Mouse (Mus musculus) stomach, embryonic 15.5 days (tissue): ENCODE results near the gene Asb6. TPM values are rescaled to one million over a fixed set of nuclear protein-coding genes. Genes with fewer than 3 reads are reported as not detected.

ENCODE experiments used
- ATAC-seq: fragments of 200-750 bp; cut with Nextera tagmentation; 2 replicates; pipeline ENCODE4 v1.8.0; 2017; ENCODE audit warnings: low read depth, moderate number of reproducible peaks, moderate TSS enrichment; ENCODE audit not compliant: insufficient read depth, low FRiP score
- H3K27ac ChIP-seq: fragments of 300-500 bp; sonication (generic); 2 replicates; pipeline ENCODE4 v1.5.1; 2015; ENCODE audit warnings: mild to moderate bottlenecking, inconsistent platforms
- H3K27me3 ChIP-seq: fragments of 300-500 bp; sonication (generic); replicated peaks from 2 replicates; pipeline ENCODE4 v1.6.1; 2015; ENCODE audit warnings: inconsistent platforms
- H3K36me3 ChIP-seq: fragments of 300-500 bp; sonication (generic); 2 replicates; pipeline ENCODE4 v1.6.1; 2015; ENCODE audit warnings: inconsistent platforms
- H3K4me1 ChIP-seq: fragments of 300-500 bp; sonication (generic); 2 replicates; pipeline ENCODE4 v1.6.1; 2015; ENCODE audit warnings: inconsistent platforms
- H3K4me2 ChIP-seq: fragments of 300-500 bp; sonication (generic); 2 replicates; pipeline ENCODE4 v1.6.1; 2015; ENCODE audit warnings: mild to moderate bottlenecking, inconsistent platforms
- H3K4me3 ChIP-seq: fragments of 300-500 bp; sonication (generic); replicated peaks from 2 replicates; pipeline ENCODE4 v1.5.1; 2015; ENCODE audit warnings: inconsistent platforms
- H3K9ac ChIP-seq: fragments of 300-500 bp; sonication (generic); 2 replicates; pipeline ENCODE4 v1.6.1; 2015; ENCODE audit warnings: inconsistent platforms
- H3K9me3 ChIP-seq: fragments of 300-500 bp; sonication (generic); 2 replicates; pipeline ENCODE4 v1.6.1; 2016; ENCODE audit warnings: inconsistent platforms
- WGBS: fragments of 180-500 bp; shearing (Covaris S2); methylation state at CpG from one replicate; pipeline ENCODE4 v1.1.7; 2015; 5-methylcytosine and 5-hydroxymethylcytosine counted together
- polyA plus RNA-seq: library from polyadenylated mRNA; unstranded; fragments of >200 nt; fragmentation: Nextera tagmentation; extraction: Ambion mirVana; gene quantifications from 2 replicates; pipeline ENCODE4 v1.2.1, GENCODE M21; 2015

Asb6 gene
- polyA plus RNA-seq, 1 experiment from 2014 or later = 30.1 TPM

- no peak overlapping the region for H3K4me2 ChIP-seq
- no peak overlapping the region for H3K4me3 ChIP-seq
- peaks cover 14% of the 10 kb centered on the region for H3K4me1 ChIP-seq
- no peaks in the 10 kb centered on the region for H3K9me3 ChIP-seq
- H3K36me3 ChIP-seq = peaks cover 15% of the 10 kb centered on the region
- H3K9ac ChIP-seq = no peak overlapping the region
- 34% methylated on average over 5 of the region's 5 CpGs for whole genome bisulfite sequencing
- H3K27ac ChIP-seq = no peak overlapping the region
- no peak for ATAC-seq
- H3K27me3 ChIP-seq = no peaks in the 10 kb centered on the region
These were observed 818 bp downstream of the Asb6 start for GRCm38 (mm10) chr2:30829315-30829714.

DNA sequence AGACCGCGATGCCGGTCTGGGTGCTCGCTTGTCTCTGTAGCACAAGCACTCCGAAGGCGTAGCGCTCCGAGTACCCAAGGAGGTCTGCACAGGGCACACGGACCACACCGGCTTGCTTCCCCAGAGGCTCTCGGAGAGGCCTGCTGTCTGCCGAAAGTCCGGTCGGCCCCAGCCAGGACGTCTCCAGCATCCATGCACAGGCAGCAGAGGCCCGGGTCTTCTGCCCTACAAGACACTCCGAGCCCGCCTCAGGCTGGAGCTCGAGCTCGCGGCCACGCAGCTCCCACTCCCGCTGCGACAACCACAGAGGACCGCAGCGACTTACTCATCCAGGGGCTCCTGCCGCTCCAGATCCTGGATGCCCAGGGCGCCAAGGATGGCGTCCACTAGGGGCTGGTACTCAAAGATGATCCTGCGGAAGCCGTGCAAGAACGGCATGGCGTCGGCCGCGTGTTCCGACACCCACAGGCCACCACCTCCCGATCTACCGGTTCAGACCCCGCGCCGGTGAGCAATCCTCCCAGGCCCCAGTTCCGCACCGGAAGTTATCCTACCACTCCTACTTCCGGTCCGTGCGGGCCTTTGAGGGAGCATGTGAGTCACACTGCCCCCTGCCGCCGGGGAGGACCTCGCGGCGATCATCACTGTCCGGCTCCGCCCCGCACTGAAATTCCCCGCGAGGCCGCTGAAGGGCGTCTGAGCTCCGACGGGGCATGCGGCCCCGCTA lies 2.2 kb downstream of the Asb6 start:
- H3K9ac ChIP-seq = peak overlapping the region; percentile 92
- H3K4me2 ChIP-seq = peak overlapping the region; percentile 93
- H3K27me3 ChIP-seq = no peaks in the 10 kb centered on the region
- peak overlapping the region; percentile 69 for H3K27ac ChIP-seq
- H3K36me3 ChIP-seq = peaks cover 28% of the 10 kb centered on the region
- ATAC-seq = peak; percentile 84
- H3K4me3 ChIP-seq = peak overlapping the region; percentile 98
- no peaks in the 10 kb centered on the region for H3K9me3 ChIP-seq
- peaks cover 27% of the 10 kb centered on the region for H3K4me1 ChIP-seq
- WGBS = under 1% methylated on average over 63 of the region's 63 CpGs

DNA sequence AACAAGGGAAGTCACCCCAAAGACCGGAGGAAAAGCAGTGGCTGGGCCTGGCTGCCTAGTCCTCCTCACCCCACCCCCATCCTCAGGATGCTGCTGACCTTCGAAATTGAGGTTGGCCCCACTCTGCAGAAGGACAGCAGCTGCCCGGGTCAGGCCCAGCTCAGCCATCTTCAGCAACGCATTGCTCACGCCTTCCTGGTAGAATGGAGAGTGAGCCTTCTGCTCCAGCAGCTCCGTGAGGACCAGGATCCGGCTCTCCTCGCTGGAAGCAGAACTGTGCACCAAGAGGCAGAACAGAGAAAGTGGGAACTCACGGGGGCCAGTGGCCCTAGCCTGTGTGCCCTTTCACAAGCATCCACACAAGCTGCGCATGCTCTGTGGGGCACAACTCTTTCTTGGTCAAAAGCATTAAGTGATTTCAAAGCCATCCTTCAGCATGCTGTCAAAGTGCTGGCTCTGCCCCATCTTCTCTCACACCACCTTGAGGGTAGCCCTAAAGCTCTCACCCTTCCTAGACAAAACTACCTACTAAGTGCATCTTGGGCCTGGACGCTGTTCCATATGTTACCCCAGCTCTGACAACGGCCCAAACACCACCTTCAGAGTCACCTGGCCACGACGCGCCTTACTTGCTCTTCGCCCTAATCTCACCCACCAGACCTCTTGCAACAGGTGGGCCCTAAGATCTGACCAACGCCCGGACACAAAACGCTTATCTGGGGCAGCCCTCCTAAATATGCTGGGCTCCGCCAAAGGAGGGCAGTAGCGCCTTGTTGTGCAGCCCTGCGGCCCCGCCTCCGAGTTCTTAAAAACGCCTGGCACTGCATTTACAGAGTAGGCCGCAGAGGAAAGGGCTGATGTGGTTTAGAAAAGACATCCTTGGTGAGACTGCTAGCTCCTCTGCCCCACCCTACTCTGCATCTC lies 3.0 kb downstream of the Asb6 start:
- Histone ChIP-seq H3K9ac (peak overlapping the region; percentile 92), H3K4me3 (peak overlapping the region; percentile 98), H3K27ac (peak overlapping the region; percentile 69), H3K4me2 (peak overlapping the region; percentile 93), H3K4me1 (peaks cover 34% of the 10 kb centered on the region), H3K9me3 (no peaks in the 10 kb centered on the region), H3K27me3 (no peaks in the 10 kb centered on the region), H3K36me3 (peaks cover 35% of the 10 kb centered on the region)
- peak; percentile 25 for ATAC-seq
- 30% methylated on average over 26 of the region's 26 CpGs for WGBS

DNA sequence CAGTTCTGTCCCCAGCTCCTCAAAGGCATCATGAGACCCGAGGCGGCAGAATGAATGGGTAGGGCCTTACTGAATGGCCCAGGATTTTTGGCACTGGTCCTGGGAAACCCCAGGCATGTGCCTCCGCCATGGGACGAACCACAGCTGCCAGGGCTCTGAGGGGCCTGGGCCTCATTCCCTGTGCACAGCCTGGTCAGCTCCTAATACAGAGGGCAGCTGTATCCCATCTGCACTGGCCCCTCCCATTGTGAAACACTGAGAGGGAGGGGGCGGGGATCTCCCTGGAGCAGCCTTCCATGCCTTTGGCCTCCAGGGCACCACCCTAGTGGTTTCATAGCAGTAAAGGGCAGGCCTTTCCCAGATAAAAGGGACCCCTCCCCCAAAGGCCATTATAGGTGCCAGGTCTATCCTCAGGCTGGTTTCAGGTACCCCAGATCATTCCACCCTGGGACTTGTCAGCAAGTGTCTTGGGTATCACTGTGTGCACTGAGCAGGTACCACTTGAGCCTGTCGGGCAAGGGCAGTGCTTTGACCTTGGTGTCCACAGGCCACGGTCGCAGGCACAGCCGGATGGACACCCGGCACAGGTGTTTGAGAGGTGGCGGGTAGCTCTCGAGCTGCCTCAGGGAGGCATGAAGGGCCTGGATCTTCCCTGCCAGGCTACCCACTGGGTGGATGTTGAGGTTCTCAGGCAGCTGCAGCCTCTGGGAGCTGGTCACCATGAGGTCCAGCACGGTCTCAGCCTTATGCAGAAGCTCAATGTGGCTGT lies 6.6 kb downstream of the Asb6 start:
- WGBS = 61% methylated on average over 13 of the region's 13 CpGs
- peak; percentile 56 for ATAC-seq
- H3K9ac ChIP-seq = no peak overlapping the region
- no peak overlapping the region for H3K4me3 ChIP-seq
- peaks cover 36% of the 10 kb centered on the region for H3K4me1 ChIP-seq
- peak overlapping the region; percentile 67 for H3K27ac ChIP-seq
- peak overlapping the region; percentile 8; the same call in 1 of the 2 replicates for H3K4me2 ChIP-seq
- H3K27me3 ChIP-seq = no peaks in the 10 kb centered on the region
- peaks cover 61% of the 10 kb centered on the region for H3K36me3 ChIP-seq
- H3K9me3 ChIP-seq = no peaks in the 10 kb centered on the region

- peaks cover 67% of the 10 kb centered on the region for H3K36me3 ChIP-seq
- no peak for ATAC-seq
These were observed 7.7 kb downstream of the Asb6 start for GRCm38 (mm10) chr2:30822460-30822859.

DNA sequence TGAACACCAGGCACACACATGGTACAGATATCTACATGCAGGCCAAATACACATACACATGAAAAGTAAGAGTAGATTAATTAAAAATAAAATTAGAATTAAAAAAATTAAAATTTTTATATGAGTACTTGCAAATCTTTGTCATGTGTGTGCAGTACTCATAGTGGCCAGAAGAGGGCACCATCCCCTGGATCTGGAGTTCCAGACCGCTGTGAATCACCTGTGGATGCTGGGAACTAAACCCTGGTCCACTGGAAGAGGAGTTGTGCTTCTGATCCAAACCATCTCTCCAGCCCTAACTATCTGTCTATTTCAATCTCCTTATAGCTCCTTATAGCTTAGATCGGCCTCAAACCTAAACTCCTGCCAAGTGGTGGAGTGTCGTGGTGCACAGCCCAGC lies 9.1 kb downstream of the Asb6 start:
- H3K27me3 ChIP-seq = no peaks in the 10 kb centered on the region
- H3K36me3 ChIP-seq = peaks cover 74% of the 10 kb centered on the region
- H3K4me3 ChIP-seq = no peak overlapping the region
- ATAC-seq = no peak
- H3K27ac ChIP-seq = no peak overlapping the region
- H3K4me2 ChIP-seq = no peak overlapping the region
- peaks cover 22% of the 10 kb centered on the region for H3K4me1 ChIP-seq
- no peak overlapping the region for H3K9ac ChIP-seq
- WGBS = 91% methylated on average over 3 of the region's 3 CpGs
- no peaks in the 10 kb centered on the region for H3K9me3 ChIP-seq

More at GRCm38 (mm10) chr2:30822460-30822859, 7.7 kb downstream of the Asb6 start:
- Histone ChIP-seq H3K4me2 (no peak overlapping the region), H3K27me3 (no peaks in the 10 kb centered on the region), H3K4me3 (no peak overlapping the region), H3K27ac (0 out of 2 replicates have a peak overlapping the region, but pooled peaks have one; percentile 67), H3K9ac (no peak overlapping the region), H3K9me3 (no peaks in the 10 kb centered on the region), H3K4me1 (peaks cover 34% of the 10 kb centered on the region)
- 85% methylated on average over 8 of the region's 8 CpGs for WGBS

GRCm38 (mm10) chr2:30819873-30820272 lies 10.3 kb downstream of the Asb6 start:
- Histone ChIP-seq H3K9ac (no peak overlapping the region), H3K27ac (no peak overlapping the region), H3K36me3 (peaks cover 72% of the 10 kb centered on the region), H3K4me2 (no peak overlapping the region), H3K9me3 (no peaks in the 10 kb centered on the region), H3K4me3 (no peak overlapping the region), H3K27me3 (no peaks in the 10 kb centered on the region), H3K4me1 (peaks cover 22% of the 10 kb centered on the region)
- no peak for ATAC-seq
- WGBS = 93% methylated on average over 5 of the region's 5 CpGs

DNA sequence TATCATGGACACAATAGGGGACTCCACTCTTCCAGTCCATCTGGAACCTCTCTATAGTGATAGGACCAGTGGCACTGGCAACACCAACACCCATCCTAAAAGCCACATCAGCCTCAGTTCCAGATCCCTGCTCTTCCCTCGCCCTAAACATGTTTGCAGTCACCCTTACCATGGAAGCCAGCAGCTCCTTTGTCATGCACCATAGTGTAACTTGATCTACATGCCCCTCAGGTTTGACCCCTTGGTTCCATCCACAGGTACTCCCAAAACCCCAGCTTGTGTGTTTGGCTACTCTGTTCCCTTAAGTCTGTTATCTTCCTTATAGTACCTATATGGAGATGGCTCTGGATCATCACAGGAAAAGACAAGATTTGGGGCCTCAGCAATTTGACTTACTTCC lies 13.8 kb downstream of the Asb6 start:
- Histone ChIP-seq H3K27me3 (no peaks in the 10 kb centered on the region), H3K4me2 (no peak overlapping the region), H3K9me3 (no peaks in the 10 kb centered on the region), H3K4me1 (no peaks in the 10 kb centered on the region), H3K4me3 (no peak overlapping the region), H3K27ac (no peak overlapping the region), H3K36me3 (peaks cover 51% of the 10 kb centered on the region), H3K9ac (no peak overlapping the region)
- WGBS = 92% methylated on average over 1 of the region's 1 CpGs
- no peak for ATAC-seq

- no peak overlapping the region for H3K4me3 ChIP-seq
- ATAC-seq = no peak
- WGBS = 80% methylated on average over 7 of the region's 7 CpGs
- H3K9me3 ChIP-seq = no peaks in the 10 kb centered on the region
- H3K36me3 ChIP-seq = peaks cover 11% of the 10 kb centered on the region
- no peak overlapping the region for H3K9ac ChIP-seq
- H3K4me2 ChIP-seq = no peak overlapping the region
- H3K4me1 ChIP-seq = peaks cover 11% of the 10 kb centered on the region
- H3K27ac ChIP-seq = no peak overlapping the region
- H3K27me3 ChIP-seq = no peaks in the 10 kb centered on the region
These were observed 19.6 kb downstream of the Asb6 start for GRCm38 (mm10) chr2:30810573-30810972.

GRCm38 (mm10) chr2:30809503-30809902 lies 20.6 kb downstream of the Asb6 start:
- Histone ChIP-seq H3K4me1 (peaks cover 11% of the 10 kb centered on the region), H3K36me3 (peaks cover 8% of the 10 kb centered on the region), H3K27ac (peak overlapping the region; percentile 16; the same call in 1 of the 2 replicates), H3K9ac (no peak overlapping the region), H3K27me3 (no peaks in the 10 kb centered on the region), H3K4me3 (no peak overlapping the region; the same call in 1 of the 2 replicates), H3K4me2 (peak overlapping the region; percentile 13), H3K9me3 (no peaks in the 10 kb centered on the region)
- WGBS = 48% methylated on average over 5 of the region's 5 CpGs
- no peak for ATAC-seq

- ATAC-seq = no peak
- peaks cover 11% of the 10 kb centered on the region for H3K4me1 ChIP-seq
- H3K27me3 ChIP-seq = no peaks in the 10 kb centered on the region
- peak overlapping the region; percentile 83 for H3K9ac ChIP-seq
- 3% methylated on average over 10 of the region's 10 CpGs for WGBS
- H3K4me2 ChIP-seq = peak overlapping the region; percentile 86
- H3K27ac ChIP-seq = peak overlapping the region; percentile 77; the same call in 1 of the 2 replicates
- H3K4me3 ChIP-seq = peak overlapping the region; percentile 87
- H3K9me3 ChIP-seq = no peaks in the 10 kb centered on the region
- H3K36me3 ChIP-seq = peaks cover 4% of the 10 kb centered on the region
These were observed 21.9 kb downstream of the Asb6 start for GRCm38 (mm10) chr2:30808296-30808655.
